Mouse (Mus musculus) T-helper 2 cell (primary cell): ENCODE results near the gene Eno3.

Experiments used
- in situ Hi-C: fragments of 300-600 bp; cut with MboI, MseI; formaldehyde crosslinking; loops from one replicate; pipeline ENCODE4 v1.15.1; 2025; ENCODE audit warnings: high pct_unique_total_duplicates

Eno3 gene

DNA sequence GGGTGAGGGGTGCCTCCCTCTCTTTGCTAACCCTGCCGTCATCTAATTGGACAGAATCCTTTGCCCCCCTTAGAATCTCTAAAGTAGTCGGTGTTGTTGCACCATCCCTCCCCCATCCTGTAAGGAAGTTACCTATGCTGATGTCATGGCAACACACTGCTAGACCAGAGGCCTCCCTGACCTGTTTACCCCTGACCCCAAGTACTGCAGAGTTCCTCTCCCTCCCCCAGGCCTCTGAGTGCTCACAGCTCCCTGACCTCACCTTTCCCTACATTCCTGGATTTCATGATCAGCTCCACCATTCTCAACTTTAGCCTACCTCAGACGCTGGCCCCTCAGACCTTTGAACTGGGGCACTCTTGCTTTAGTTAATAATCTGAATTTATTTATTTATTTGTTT lies 49.1 kb downstream of the Eno3 start:
- in situ Hi-C loops: no loop called here

- in situ Hi-C loops: no loop called here
These were observed 54.0 kb downstream of the Eno3 start for GRCm38 (mm10) chr11:70711026-70711425.
